Mouse (Mus musculus): ENCODE measurements at regions not wholly inside any gene's neighbourhood (a gene's known extent, or its start where the extent isn't known, plus 50 kb on each side); places are given as distances from the start of the nearest gene placed in this dataset.
A peak's percentile ranks its signal among the peaks of the same experiment; 100 is the strongest.

GRCm38 (mm10) chr4:54588704-54589103, 356.1 kb upstream of the Zfp462 start:
- Histone ChIP-seq H3K9me3 (ENCODE audit: control insufficient read depth, low read length) (no peaks in the 10 kb centered on the region), H3K4me2 (replicated peaks; ENCODE audit: low read depth, low read length, severe bottlenecking) (no peak overlapping the region), H3K4me1 (ENCODE audit: control insufficient read depth, insufficient read depth, low read length) (peaks cover 3% of the 10 kb centered on the region; the same call in 1 of the 2 replicates), H3K4me3 (replicated peaks; ENCODE audit: low read length) (no peak overlapping the region), H3K9ac (ENCODE audit: low read depth, low read length, severe bottlenecking) (no peak overlapping the region), H3K36me3 (ENCODE audit: control insufficient read depth, insufficient read depth, low read length) (no peaks in the 10 kb centered on the region), H3K27ac (replicated peaks; ENCODE audit: low read depth, low read length) (no peak overlapping the region), H3K27me3 (ENCODE audit: control insufficient read depth, insufficient read depth, low read length) (no peaks in the 10 kb centered on the region)
- ATAC-seq (ENCODE audit: low FRiP score, low read depth) (no peak), DNase-seq (ENCODE audit: low spot score) (no peak)
- TF ChIP-seq POLR2A (IDR thresholded peaks at IDR 0.05; ENCODE audit: borderline replicate concordance, extremely low read depth, insufficient read depth, insufficient read length), result no peak
- WGBS, result 55% methylated on average over 6 of the region's 6 CpGs

DNA sequence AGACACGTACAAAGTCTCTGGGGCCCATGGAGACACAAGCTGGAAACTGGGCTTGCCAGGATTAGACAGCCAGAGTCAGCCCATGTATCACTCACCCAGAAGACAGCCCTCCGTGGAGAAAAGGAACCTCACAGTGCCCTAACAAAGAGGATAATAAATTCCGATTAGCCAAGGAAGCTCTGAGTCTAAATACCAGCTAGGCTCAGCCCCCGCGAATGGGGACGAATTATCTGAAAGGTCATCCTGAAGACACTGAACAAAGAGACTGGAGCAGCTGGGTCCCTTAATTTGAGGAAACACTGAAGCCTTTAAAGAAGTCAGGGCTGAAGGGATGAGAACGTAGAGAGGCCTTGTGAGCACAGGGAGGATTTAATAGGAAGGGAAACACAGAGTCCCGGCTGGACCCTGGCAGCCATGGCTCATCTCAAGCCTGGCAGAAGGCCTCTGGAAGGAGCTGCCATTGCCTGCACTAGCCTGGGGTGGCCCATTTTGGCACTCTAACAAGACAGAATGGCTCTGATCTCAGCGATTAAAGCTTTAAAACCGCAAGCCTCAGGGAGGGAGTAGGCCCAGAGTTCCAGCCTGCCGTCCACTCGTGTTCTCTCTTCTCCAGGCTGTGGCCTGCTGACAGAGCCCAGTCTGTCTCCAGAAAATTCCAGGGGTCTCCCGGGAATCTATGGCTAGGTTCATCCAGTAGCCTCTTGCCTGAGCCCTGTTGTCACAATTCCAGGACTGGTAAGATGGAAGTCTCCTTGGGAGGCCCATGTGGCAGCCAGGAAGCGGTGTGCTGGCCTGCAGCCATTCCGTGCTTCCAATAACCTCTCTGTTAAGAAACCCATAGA, 343.0 kb upstream of the Zfp462 start:
- 39% methylated on average over 15 of the region's 15 CpGs for WGBS
- peak; percentile 66 for DNase-seq (ENCODE audit: low spot score)
- H3K27ac ChIP-seq (replicated peaks; ENCODE audit: low read depth, low read length), result 0 out of 2 replicates have a peak overlapping the region, but pooled peaks have one; percentile 8
- no peak overlapping the region for H3K4me2 ChIP-seq (replicated peaks; ENCODE audit: low read depth, low read length, severe bottlenecking)
- no peaks in the 10 kb centered on the region for H3K27me3 ChIP-seq (ENCODE audit: control insufficient read depth, insufficient read depth, low read length)
- no peaks in the 10 kb centered on the region for H3K36me3 ChIP-seq (ENCODE audit: control insufficient read depth, insufficient read depth, low read length)
- H3K9me3 ChIP-seq (ENCODE audit: control insufficient read depth, low read length), result no peaks in the 10 kb centered on the region
- H3K9ac ChIP-seq (ENCODE audit: low read depth, low read length, severe bottlenecking), result no peak overlapping the region
- H3K4me3 ChIP-seq (replicated peaks; ENCODE audit: low read length), result no peak overlapping the region
- no peak for ATAC-seq (ENCODE audit: low FRiP score, low read depth)
- no peak for TF ChIP-seq POLR2A (IDR thresholded peaks at IDR 0.05; ENCODE audit: borderline replicate concordance, extremely low read depth, insufficient read depth, insufficient read length)
- peaks cover 8% of the 10 kb centered on the region for H3K4me1 ChIP-seq (ENCODE audit: control insufficient read depth, insufficient read depth, low read length)

DNA sequence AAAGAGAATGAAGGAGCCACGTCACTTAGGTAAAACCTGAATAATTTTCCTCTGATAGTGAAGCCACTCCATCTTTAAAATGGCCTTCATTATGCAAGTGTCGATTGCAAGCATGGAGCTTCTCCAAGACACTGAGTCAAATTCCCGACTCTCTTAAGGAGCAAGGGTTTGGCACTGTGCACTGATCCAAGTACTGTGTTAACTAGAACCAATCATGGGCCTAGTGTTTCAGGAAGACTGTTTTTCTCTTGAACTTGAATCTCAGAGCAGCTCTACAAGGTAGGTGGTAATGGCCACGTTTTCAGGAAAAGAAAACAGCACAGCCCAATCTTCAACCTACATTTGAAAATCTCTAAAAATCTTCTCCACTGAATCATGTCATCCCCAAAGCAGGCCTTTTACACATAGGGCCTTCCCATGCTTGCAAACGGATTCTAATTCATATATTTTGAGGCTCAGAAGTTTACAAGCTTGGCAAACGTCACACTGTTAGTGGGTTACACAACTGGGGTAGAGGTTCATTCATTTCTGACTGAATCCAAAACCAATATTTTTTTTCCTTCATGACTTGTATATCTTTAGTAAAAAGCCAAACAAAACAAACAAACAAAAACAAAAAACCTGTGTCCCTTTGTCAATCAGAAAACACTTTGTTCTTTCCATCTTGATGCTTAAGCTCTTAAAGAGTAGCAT, 342.2 kb upstream of the Zfp462 start:
- H3K9ac ChIP-seq (ENCODE audit: low read depth, low read length, severe bottlenecking), result no peak overlapping the region
- DNase-seq (ENCODE audit: low spot score), result no peak
- H3K4me1 ChIP-seq (ENCODE audit: control insufficient read depth, insufficient read depth, low read length), result peaks cover 8% of the 10 kb centered on the region
- no peak overlapping the region for H3K4me3 ChIP-seq (replicated peaks; ENCODE audit: low read length)
- H3K27me3 ChIP-seq (ENCODE audit: control insufficient read depth, insufficient read depth, low read length), result no peaks in the 10 kb centered on the region
- no peaks in the 10 kb centered on the region for H3K9me3 ChIP-seq (ENCODE audit: control insufficient read depth, low read length)
- TF ChIP-seq POLR2A (IDR thresholded peaks at IDR 0.05; ENCODE audit: borderline replicate concordance, extremely low read depth, insufficient read depth, insufficient read length), result no peak
- 44% methylated on average over 6 of the region's 6 CpGs for WGBS
- H3K36me3 ChIP-seq (ENCODE audit: control insufficient read depth, insufficient read depth, low read length), result no peaks in the 10 kb centered on the region
- no peak overlapping the region for H3K27ac ChIP-seq (replicated peaks; ENCODE audit: low read depth, low read length)
- no peak for ATAC-seq (ENCODE audit: low FRiP score, low read depth)
- no peak overlapping the region for H3K4me2 ChIP-seq (replicated peaks; ENCODE audit: low read depth, low read length, severe bottlenecking)

- H3K4me3 ChIP-seq (replicated peaks; ENCODE audit: low read length), result no peak overlapping the region
- no peak for ATAC-seq (ENCODE audit: low FRiP score, low read depth)
- 63% methylated on average over 5 of the region's 5 CpGs for WGBS
- no peaks in the 10 kb centered on the region for H3K9me3 ChIP-seq (ENCODE audit: control insufficient read depth, low read length)
- no peak overlapping the region for H3K27ac ChIP-seq (replicated peaks; ENCODE audit: low read depth, low read length)
- no peak for DNase-seq (ENCODE audit: low spot score)
- TF ChIP-seq POLR2A (IDR thresholded peaks at IDR 0.05; ENCODE audit: borderline replicate concordance, extremely low read depth, insufficient read depth, insufficient read length), result no peak
- no peaks in the 10 kb centered on the region for H3K36me3 ChIP-seq (ENCODE audit: control insufficient read depth, insufficient read depth, low read length)
- H3K4me2 ChIP-seq (replicated peaks; ENCODE audit: low read depth, low read length, severe bottlenecking), result no peak overlapping the region
- H3K4me1 ChIP-seq (ENCODE audit: control insufficient read depth, insufficient read depth, low read length), result no peaks in the 10 kb centered on the region
- H3K27me3 ChIP-seq (ENCODE audit: control insufficient read depth, insufficient read depth, low read length), result no peaks in the 10 kb centered on the region
- no peak overlapping the region for H3K9ac ChIP-seq (ENCODE audit: low read depth, low read length, severe bottlenecking)
Observed at GRCm38 (mm10) chr4:54610101-54610500, 334.7 kb upstream of the Zfp462 start.

DNA sequence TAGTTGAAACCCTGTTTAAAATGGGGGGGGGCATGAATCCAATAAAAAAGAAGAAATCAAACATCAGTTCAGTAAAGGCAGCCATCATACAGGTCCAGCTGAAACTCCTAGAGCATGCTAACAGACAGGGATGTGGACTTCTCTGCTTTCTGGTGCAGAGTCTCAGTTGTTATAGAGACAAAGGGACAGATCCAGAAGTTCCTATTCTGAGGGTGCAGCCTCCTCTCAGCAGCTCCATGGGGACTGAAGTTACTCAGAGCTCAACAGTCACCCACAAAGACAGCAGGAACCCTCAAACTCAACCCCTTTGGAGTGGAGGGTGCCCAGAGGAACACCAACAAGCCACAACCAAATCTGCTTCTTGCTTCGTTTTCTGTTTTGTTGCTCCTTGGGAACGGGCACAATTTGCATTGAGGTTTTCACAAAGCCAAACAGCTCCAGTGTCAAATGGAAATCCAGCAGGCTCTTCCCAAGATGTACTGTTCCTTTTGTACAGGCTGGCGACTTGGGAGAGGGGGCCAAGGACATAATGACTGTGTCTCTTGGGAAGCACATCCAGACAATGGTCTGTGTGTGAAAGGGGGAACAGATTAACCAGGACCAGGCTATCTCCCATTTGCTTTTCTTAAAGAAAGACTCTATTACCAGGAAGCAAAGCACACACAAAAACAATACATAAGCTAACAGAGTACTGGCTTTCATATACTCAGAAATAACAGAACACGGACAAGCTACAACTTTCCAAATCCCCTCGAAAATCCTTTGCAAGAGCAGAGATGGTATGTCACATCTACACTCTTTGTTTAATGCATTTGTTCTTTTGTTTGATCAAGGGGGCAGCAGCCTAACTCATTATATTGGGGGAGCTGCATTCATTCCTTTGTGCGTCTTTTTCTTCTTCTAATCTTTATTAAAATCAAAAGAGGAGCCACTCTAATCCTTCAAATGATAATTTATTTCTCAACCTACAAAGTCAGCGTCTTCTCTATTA, 332.6 kb upstream of the Zfp462 start:
- Histone ChIP-seq H3K4me1 (ENCODE audit: control insufficient read depth, insufficient read depth, low read length) (no peaks in the 10 kb centered on the region), H3K36me3 (ENCODE audit: control insufficient read depth, insufficient read depth, low read length) (no peaks in the 10 kb centered on the region), H3K4me3 (replicated peaks; ENCODE audit: low read length) (no peak overlapping the region), H3K9me3 (ENCODE audit: control insufficient read depth, low read length) (no peaks in the 10 kb centered on the region), H3K27me3 (ENCODE audit: control insufficient read depth, insufficient read depth, low read length) (no peaks in the 10 kb centered on the region), H3K27ac (replicated peaks; ENCODE audit: low read depth, low read length) (no peak overlapping the region), H3K4me2 (replicated peaks; ENCODE audit: low read depth, low read length, severe bottlenecking) (no peak overlapping the region), H3K9ac (ENCODE audit: low read depth, low read length, severe bottlenecking) (no peak overlapping the region)
- 79% methylated on average over 7 of the region's 7 CpGs for WGBS
- ATAC-seq (ENCODE audit: low FRiP score, low read depth) (no peak), DNase-seq (ENCODE audit: low spot score) (no peak)
- TF ChIP-seq POLR2A (IDR thresholded peaks at IDR 0.05; ENCODE audit: borderline replicate concordance, extremely low read depth, insufficient read depth, insufficient read length), result no peak

Data from limb, embryonic 14.5 days (tissue).